In genomic region chr4:154700921-154701412, GRCm38 (mm10) we compare ENCODE assay signal across 20 mouse cellular contexts. TPM values are rescaled to one million over a fixed set of nuclear protein-coding genes. Genes with fewer than 3 reads are reported as not detected.
DNase-seq lines count a peak whose midpoint lies in the region; ATAC-seq and TF ChIP-seq lines count a peak whose summit lies in the region.
"Had no signal": no experiment of that assay in that cellular context is flagged by ENCODE, and none has a peak within 500 bp of the region (broad histone marks: within the 10 kb centered on the region; RNA-seq: fewer than 3 reads in every experiment).

No protein-coding gene starts in this region.

- no peaks in the 10 kb centered on the region for H3K36me3 ChIP-seq in kidney, adult 2 months (ENCODE audit: control insufficient read depth, insufficient read depth, low read length)
- H3K36me3 ChIP-seq in kidney, embryonic 16.5 days (ENCODE audit: insufficient read depth, low read length), result no peaks in the 10 kb centered on the region
- H3K36me3 ChIP-seq in heart, embryonic 10.5 days, result no peaks in the 10 kb centered on the region
- H3K36me3 ChIP-seq in lung, postnatal 0 days (ENCODE audit: insufficient read depth, low read length), result no peaks in the 10 kb centered on the region
- H3K36me3 ChIP-seq: embryonic facial prominence, embryonic 15.5 days had no signal

- H3K27me3 ChIP-seq in kidney, adult 2 months (replicated peaks; ENCODE audit: control insufficient read depth, insufficient read depth, low read length), result no peaks in the 10 kb centered on the region
- H3K27me3 ChIP-seq in kidney, embryonic 16.5 days (ENCODE audit: insufficient read depth, low read length), result peaks cover 6% of the 10 kb centered on the region; the same call in 1 of the 2 replicates
- peaks cover 42% of the 10 kb centered on the region; the same call in 1 of the 2 replicates for H3K27me3 ChIP-seq in heart, embryonic 10.5 days (ENCODE audit: insufficient read depth, poor library complexity, severe bottlenecking)
- H3K27me3 ChIP-seq in lung, postnatal 0 days (replicated peaks; ENCODE audit: insufficient read depth, low read length), result no peaks in the 10 kb centered on the region

- ATAC-seq in kidney, embryonic 16.5 days (ENCODE audit: low FRiP score, low TSS enrichment), result no peak
- ATAC-seq in lung, postnatal 0 days, result peak; percentile 57; the same call in 1 of the 2 replicates

- no peaks in the 10 kb centered on the region for H3K9me3 ChIP-seq in kidney, embryonic 16.5 days (ENCODE audit: low read length)
- H3K9me3 ChIP-seq in heart, embryonic 10.5 days, result no peaks in the 10 kb centered on the region
- no peaks in the 10 kb centered on the region for H3K9me3 ChIP-seq in lung, postnatal 0 days (ENCODE audit: low read length)
- H3K9me3 ChIP-seq: embryonic facial prominence, embryonic 15.5 days; megakaryocyte, embryonic 14.5 days had no signal

- no peak for TF ChIP-seq CTCF in kidney, adult 2 months (conservative IDR thresholded peaks at IDR 0.05; ENCODE audit: insufficient read depth, insufficient read length, low read depth, low read length)
- TF ChIP-seq CTCF in lung, postnatal 0 days (IDR thresholded peaks at IDR 0.05), result no peak

- intact Hi-C loops in heart, postnatal 36 days (cut with DNase I), result loop anchor here (5.0 kb wide), 1 partner anchor 96 kb away; no protein-coding TSS in a partner anchor
- intact Hi-C loops in gastrocnemius, postnatal 14 days (cut with DNase I; ENCODE audit: low total_unique reads), result no loop called here

- no peak overlapping the region for H3K4me3 ChIP-seq in kidney, adult 2 months (ENCODE audit: insufficient read depth, low read depth, low read length)
- H3K4me3 ChIP-seq in kidney, embryonic 16.5 days (ENCODE audit: low read length), result no peak overlapping the region
- H3K4me3 ChIP-seq in heart, embryonic 10.5 days, result no peak overlapping the region
- H3K4me3 ChIP-seq in lung, postnatal 0 days (ENCODE audit: low read depth, low read length), result no peak overlapping the region
- H3K4me3 ChIP-seq: embryonic facial prominence, embryonic 15.5 days; megakaryocyte, embryonic 14.5 days had no signal

- H3K9ac ChIP-seq in kidney, embryonic 16.5 days (replicated peaks; ENCODE audit: low read length), result no peak overlapping the region
- no peak overlapping the region for H3K9ac ChIP-seq in lung, postnatal 0 days (replicated peaks; ENCODE audit: low read depth)
- H3K9ac ChIP-seq: embryonic facial prominence, embryonic 15.5 days had no signal

- 67% methylated on average over 13 of the region's 13 CpGs for WGBS in kidney, adult 2 months
- 84% methylated on average over 13 of the region's 13 CpGs for WGBS in kidney, embryonic 16.5 days
- 73% methylated on average over 13 of the region's 13 CpGs for WGBS in heart, embryonic 10.5 days
- WGBS in lung, postnatal 0 days, result 61% methylated on average over 13 of the region's 13 CpGs

- H3K27ac ChIP-seq in kidney, adult 2 months (ENCODE audit: insufficient read depth, low read depth, low read length), result peak overlapping the region; percentile 78
- no peak overlapping the region for H3K27ac ChIP-seq in kidney, embryonic 16.5 days (ENCODE audit: low read length)
- peak overlapping the region; percentile 67; the same call in 1 of the 2 replicates for H3K27ac ChIP-seq in heart, embryonic 10.5 days
- H3K27ac ChIP-seq in lung, postnatal 0 days (ENCODE audit: low read length), result no peak overlapping the region
- H3K27ac ChIP-seq: embryonic facial prominence, embryonic 15.5 days had no signal

- 0 out of 2 replicates have a peak, but pooled peaks cover 9% of the 10 kb centered on the region for H3K4me1 ChIP-seq in kidney, adult 2 months (ENCODE audit: control insufficient read depth, insufficient read depth, low read length)
- peaks cover 7% of the 10 kb centered on the region for H3K4me1 ChIP-seq in kidney, embryonic 16.5 days (ENCODE audit: insufficient read depth, low read length)
- H3K4me1 ChIP-seq in heart, embryonic 10.5 days, result peaks cover 44% of the 10 kb centered on the region
- H3K4me1 ChIP-seq in lung, postnatal 0 days (ENCODE audit: insufficient read depth, low read depth, low read length), result no peaks in the 10 kb centered on the region
- H3K4me1 ChIP-seq: embryonic facial prominence, embryonic 15.5 days had no signal

- no peak for TF ChIP-seq POLR2A in kidney, adult 2 months (IDR thresholded peaks at IDR 0.05; ENCODE audit: low read depth, low read length)

- DNase-seq in kidney, adult 2 months, result peak; percentile 43
- peak; percentile 72 for DNase-seq in heart, embryonic 10.5 days (ENCODE audit: low spot score)
- DNase-seq in heart, postnatal 36 days, result peak; percentile 36 to 61
- DNase-seq in lung, postnatal 0 days (ENCODE audit: low spot score), result peak; percentile 10
- DNase-seq in right cerebral cortex, adult 18-20 months, result no peak
- no peak for DNase-seq in gastrocnemius, postnatal 25 days
- DNase-seq in gastrocnemius, postnatal 14 days, result no peak
- DNase-seq: cerebellum, adult 11 months; right cerebral cortex, postnatal 14 days; thymus, postnatal 25 days had no signal

- no peak overlapping the region for H3K4me2 ChIP-seq in kidney, embryonic 16.5 days (replicated peaks; ENCODE audit: low read depth, low read length)
- H3K4me2 ChIP-seq in lung, postnatal 0 days (replicated peaks; ENCODE audit: low read depth, low read length), result no peak overlapping the region
- H3K4me2 ChIP-seq: embryonic facial prominence, embryonic 15.5 days had no signal

- TF ChIP-seq EP300 in lung, postnatal 0 days (IDR thresholded peaks at IDR 0.05), result no peak

RNA-seq across cellular contexts. Expression of gene Actrt2, which starts 33.3 kb away (rescaled TPM):
- polyA plus RNA-seq in kidney, adult 2 months (2012; rRNA removed), result 0.05 and 0.06 TPM in 2 replicates
- polyA plus RNA-seq in kidney, embryonic 16.5 days (2015; fragmentation: Nextera tagmentation; extraction: Ambion mirVana), result not detected in 2 replicates
- not detected in 2 replicates for polyA plus RNA-seq in heart, embryonic 10.5 days (2016; fragmentation: Nextera tagmentation; extraction: Ambion mirVana)
- total RNA-seq in heart, postnatal 36 days (2021), result not detected
- not detected in 2 replicates for polyA plus RNA-seq in lung, postnatal 0 days (2015; fragmentation: Nextera tagmentation; extraction: Ambion mirVana)
- not detected for total RNA-seq in gastrocnemius, postnatal 25 days (2021)
- not detected for total RNA-seq in gastrocnemius, postnatal 14 days (2021)
- total RNA-seq: common myeloid progenitor, adult 5-6 weeks; gastrocnemius, postnatal 36 days; layer of hippocampus, postnatal 10 days; liver, adult 2 months; MEL; neutrophil, adult 5-6 weeks had no signal
- polyA plus RNA-seq: C2C12; embryonic facial prominence, embryonic 15.5 days; liver, adult 2 months had no signal

Comparison
In these comparisons a context has a peak if more than half of its experiments do, and no peak if none do; other contexts are left out.
1. H3K27ac ChIP-seq: peak in kidney, adult 2 months (single experiment) and heart, embryonic 10.5 days (single experiment); none in kidney, embryonic 16.5 days (single experiment) and lung, postnatal 0 days (single experiment).
2. DNase-seq: peak in kidney, adult 2 months (single experiment), heart, embryonic 10.5 days (single experiment), heart, postnatal 36 days (2 of 2) and lung, postnatal 0 days (single experiment); none in right cerebral cortex, adult 18-20 months (single experiment), gastrocnemius, postnatal 25 days (single experiment) and gastrocnemius, postnatal 14 days (single experiment).